ENCODE assay signal across 26 mouse cellular contexts in genomic region chr9:67587111-67587510, GRCm38 (mm10). TPM values are rescaled to one million over a fixed set of nuclear protein-coding genes. Genes with fewer than 3 reads are reported as not detected.
DNase-seq lines count a peak whose midpoint lies in the region; ATAC-seq and TF ChIP-seq lines count a peak whose summit lies in the region.
"Had no signal": no experiment of that assay in that cellular context is flagged by ENCODE, and none has a peak within 500 bp of the region (broad histone marks: within the 10 kb centered on the region; RNA-seq: fewer than 3 reads in every experiment).

No protein-coding gene starts in this region.

- H3K27ac ChIP-seq in heart, embryonic 11.5 days (ENCODE audit: low read depth, low read length), result no peak overlapping the region
- no peak overlapping the region for H3K27ac ChIP-seq in heart, adult 2 months
- peak overlapping the region; percentile 91 for H3K27ac ChIP-seq in heart, postnatal 0 days (ENCODE audit: low read depth)
- H3K27ac ChIP-seq: forebrain, embryonic 12.5 days; hindbrain, embryonic 12.5 days; limb, embryonic 12.5 days; liver, embryonic 13.5 days; midbrain, embryonic 13.5 days had no signal

- DNase-seq in heart, adult 2 months, result no peak
- DNase-seq in heart, postnatal 0 days (ENCODE audit: low spot score), result no peak
- DNase-seq in heart, postnatal 10 days, result no peak
- DNase-seq in brain, embryonic 14.5 days (ENCODE audit: low read depth), result peak; percentile 22
- DNase-seq in retina, adult 2 months (ENCODE audit: low read depth, low spot score), result peak; percentile 57
- no peak for DNase-seq in ovary, postnatal 14 days (ENCODE audit: low spot score)
- DNase-seq: adrenal gland, postnatal 36 days; B cell, adult 2 months; cerebellum, adult 11-12 months; cerebellum, postnatal 10 days; gastrocnemius, postnatal 10 days; kidney, adult 11 months; liver, embryonic 13.5 days; lung, postnatal 36 days had no signal

- no peak for TF ChIP-seq POLR2A in heart, adult 2 months (IDR thresholded peaks at IDR 0.05; ENCODE audit: insufficient read depth, low read depth, low read length)
- no peak for TF ChIP-seq POLR2A in brain, embryonic 14.5 days (IDR thresholded peaks at IDR 0.05; ENCODE audit: borderline replicate concordance, extremely low read depth, insufficient read depth, insufficient read length, poor library complexity, severe bottlenecking)

- peaks cover 48% of the 10 kb centered on the region for H3K4me1 ChIP-seq in heart, embryonic 11.5 days (ENCODE audit: control insufficient read depth, insufficient read depth, low read length)
- H3K4me1 ChIP-seq in heart, adult 2 months (ENCODE audit: control insufficient read depth, insufficient read depth, low read length), result peaks cover 9% of the 10 kb centered on the region
- peaks cover 66% of the 10 kb centered on the region for H3K4me1 ChIP-seq in heart, postnatal 0 days (ENCODE audit: control insufficient read depth, insufficient read depth)
- H3K4me1 ChIP-seq: forebrain, embryonic 12.5 days; hindbrain, embryonic 12.5 days; liver, embryonic 13.5 days; megakaryocyte, embryonic 14.5 days; midbrain, embryonic 13.5 days had no signal

- TF ChIP-seq CTCF in heart, adult 2 months (IDR thresholded peaks at IDR 0.05), result no peak
- no peak for TF ChIP-seq CTCF in heart, postnatal 0 days (IDR thresholded peaks at IDR 0.05; ENCODE audit: low read depth)
- TF ChIP-seq CTCF in brain, embryonic 14.5 days (IDR thresholded peaks at IDR 0.05; ENCODE audit: borderline replicate concordance, extremely low read depth, insufficient read depth, insufficient read length), result no peak

- no peaks in the 10 kb centered on the region for H3K36me3 ChIP-seq in heart, embryonic 11.5 days (ENCODE audit: control insufficient read depth, insufficient read depth, low read length)
- no peaks in the 10 kb centered on the region for H3K36me3 ChIP-seq in heart, adult 2 months (ENCODE audit: control insufficient read depth, insufficient read depth, low read length)
- H3K36me3 ChIP-seq in heart, postnatal 0 days (replicated peaks; ENCODE audit: control insufficient read depth, insufficient read depth, low read length), result no peaks in the 10 kb centered on the region
- H3K36me3 ChIP-seq: forebrain, embryonic 12.5 days; G1E; hindbrain, embryonic 12.5 days; limb, embryonic 12.5 days; liver, embryonic 13.5 days; midbrain, embryonic 13.5 days had no signal

- intact Hi-C loops in heart, adult 2 months (cut with DNase I), result no loop called here
- intact Hi-C loops in heart, postnatal 10 days (cut with DNase I), result no loop called here

- no peak overlapping the region for H3K4me3 ChIP-seq in heart, embryonic 11.5 days (ENCODE audit: low read depth, low read length)
- no peak overlapping the region for H3K4me3 ChIP-seq in heart, adult 2 months
- no peak overlapping the region for H3K4me3 ChIP-seq in heart, postnatal 0 days (ENCODE audit: low read depth, low read length)
- H3K4me3 ChIP-seq: erythroblast, embryonic 14.5 days; forebrain, embryonic 12.5 days; hindbrain, embryonic 12.5 days; limb, embryonic 12.5 days; liver, embryonic 13.5 days; megakaryocyte, embryonic 14.5 days; midbrain, embryonic 13.5 days had no signal

- WGBS in heart, embryonic 11.5 days (ENCODE audit: insufficient replicate concordance), result 83% methylated on average over 3 of the region's 3 CpGs
- WGBS in heart, adult 2 months, result 87% methylated on average over 3 of the region's 3 CpGs
- 84% methylated on average over 3 of the region's 3 CpGs for WGBS in heart, postnatal 0 days

- H3K9me3 ChIP-seq in heart, embryonic 11.5 days (replicated peaks; ENCODE audit: control insufficient read depth, low read length), result no peaks in the 10 kb centered on the region
- H3K9me3 ChIP-seq in heart, postnatal 0 days (replicated peaks; ENCODE audit: control insufficient read depth, low read length), result no peaks in the 10 kb centered on the region
- H3K9me3 ChIP-seq: forebrain, embryonic 12.5 days; G1E; hindbrain, embryonic 12.5 days; limb, embryonic 12.5 days; liver, embryonic 13.5 days; midbrain, embryonic 13.5 days had no signal

- H3K4me2 ChIP-seq in heart, embryonic 11.5 days, result peak overlapping the region; percentile 27
- H3K4me2 ChIP-seq in heart, postnatal 0 days (ENCODE audit: low read depth, low read length), result peak overlapping the region; percentile 40; the same call in 1 of the 2 replicates
- H3K4me2 ChIP-seq: forebrain, embryonic 12.5 days; hindbrain, embryonic 12.5 days; limb, embryonic 12.5 days; liver, embryonic 13.5 days; lung, embryonic 14.5 days; midbrain, embryonic 13.5 days had no signal

- ATAC-seq in heart, embryonic 11.5 days (replicated peaks; ENCODE audit: insufficient number of reproducible peaks, low FRiP score, low TSS enrichment), result no peak
- ATAC-seq in heart, postnatal 0 days (ENCODE audit: insufficient read depth, low read depth), result no peak
- ATAC-seq: midbrain, embryonic 13.5 days; Patski had no signal

- H3K27me3 ChIP-seq in heart, embryonic 11.5 days (ENCODE audit: control insufficient read depth, insufficient read depth, low read length), result no peaks in the 10 kb centered on the region
- H3K27me3 ChIP-seq in heart, adult 2 months (ENCODE audit: control insufficient read depth, insufficient read depth, low read length), result no peaks in the 10 kb centered on the region
- H3K27me3 ChIP-seq in heart, postnatal 0 days (ENCODE audit: control insufficient read depth, insufficient read depth, low read length), result no peaks in the 10 kb centered on the region
- H3K27me3 ChIP-seq: CH12.LX; forebrain, embryonic 12.5 days; hindbrain, embryonic 12.5 days; limb, embryonic 12.5 days; liver, embryonic 13.5 days; megakaryocyte, embryonic 14.5 days; midbrain, embryonic 13.5 days; Patski had no signal

- no peak for TF ChIP-seq EP300 in heart, adult 2 months (IDR thresholded peaks at IDR 0.05; ENCODE audit: insufficient read depth, low read depth, low read length)
- no peak for TF ChIP-seq EP300 in heart, postnatal 0 days (IDR thresholded peaks at IDR 0.05; ENCODE audit: low read depth)

- no peak overlapping the region for H3K9ac ChIP-seq in heart, embryonic 11.5 days (ENCODE audit: low read depth, low read length)
- no peak overlapping the region for H3K9ac ChIP-seq in heart, adult 2 months (ENCODE audit: low read depth, low read length)
- no peak overlapping the region for H3K9ac ChIP-seq in heart, postnatal 0 days (replicated peaks; ENCODE audit: low read depth, low read length)
- H3K9ac ChIP-seq: forebrain, embryonic 12.5 days; hindbrain, embryonic 12.5 days; limb, embryonic 12.5 days; liver, embryonic 13.5 days; lung, embryonic 14.5 days; midbrain, embryonic 13.5 days had no signal

- H3K79me2 ChIP-seq in heart, adult 2 months (replicated peaks; ENCODE audit: control insufficient read depth, insufficient read depth, low read length), result no peaks in the 10 kb centered on the region

RNA-seq across cellular contexts. Expression of gene Tln2, which starts 27.6 kb away (rescaled TPM):
- polyA plus RNA-seq in heart, embryonic 11.5 days (2014; fragmentation: Nextera tagmentation; extraction: Ambion mirVana), result 32.7 and 43.8 TPM in 2 replicates
- total RNA-seq in heart, adult 2 months (2021), result 10 to 100 TPM; 67.1 to 78.2 TPM
- polyA plus RNA-seq in heart, adult 2 months (2012; rRNA removed), result 20.1 and 29.3 TPM in 2 replicates
- 92.4 and 92.6 TPM in 2 replicates for total RNA-seq in heart, postnatal 0 days (2014; rRNA removed; ENCODE audit: low replicate concordance)
- 67.0 and 75.3 TPM in 2 replicates for polyA plus RNA-seq in heart, postnatal 0 days (2015; fragmentation: Nextera tagmentation; extraction: Ambion mirVana)
- 10 to 100 TPM; 86.0 to 96.7 TPM for total RNA-seq in heart, postnatal 10 days (2021)
- 9.2 and 17.0 TPM in 2 replicates for polyA plus RNA-seq in brain, embryonic 14.5 days (2012; rRNA removed)
- total RNA-seq: monocyte, adult 5-6 weeks had no signal

Comparison
In these comparisons a context has a peak if more than half of its experiments do, and no peak if none do; other contexts are left out.
1. DNase-seq: peak in brain, embryonic 14.5 days (single experiment) and retina, adult 2 months (single experiment); none in heart, adult 2 months (0 of 2), heart, postnatal 0 days (single experiment), heart, postnatal 10 days (0 of 2) and ovary, postnatal 14 days (single experiment).